Mouse (Mus musculus) C2C12 (cell line): ENCODE measurements at regions not wholly inside any gene's neighbourhood (a gene's known extent, or its start where the extent isn't known, plus 50 kb on each side); places are given as distances from the start of the nearest gene placed in this dataset.

Source experiments
- H3K27me3 ChIP-seq: one replicate; pipeline ENCODE4 v1.6.1; 2011; ENCODE audit not compliant: control insufficient read depth, insufficient read depth, insufficient read length
- H3K36me3 ChIP-seq: one replicate; pipeline ENCODE4 v1.6.1; 2011; ENCODE audit not compliant: control insufficient read depth, insufficient read depth
- H3K4me3 ChIP-seq: one replicate; pipeline ENCODE4 v1.5.1; 2011; ENCODE audit warnings: mild to moderate bottlenecking, control low read depth; ENCODE audit not compliant: poor library complexity, insufficient read depth, severe bottlenecking
- H3K79me2 ChIP-seq: one replicate; pipeline ENCODE4 v1.6.1; 2011; ENCODE audit not compliant: control insufficient read depth, insufficient read depth
- H3K79me3 ChIP-seq: one replicate; pipeline ENCODE4 v1.6.1; 2011; ENCODE audit warnings: low read depth, control low read depth
- H3ac ChIP-seq: one replicate; pipeline ENCODE3; 2011; ENCODE audit warnings: low read depth; ENCODE audit not compliant: control insufficient read depth, insufficient read length
- CEBPB ChIP-seq: IDR thresholded peaks from one replicate; pipeline ENCODE4 v1.6.1; 2011; ENCODE audit warnings: low read depth, mild to moderate bottlenecking, control low read depth, moderate library complexity
- CTCF ChIP-seq: IDR thresholded peaks from one replicate; pipeline ENCODE4 v1.5.1; 2011; ENCODE audit not compliant: control insufficient read depth, insufficient read depth, insufficient read length
- FOSL1 ChIP-seq: IDR thresholded peaks from one replicate; pipeline ENCODE4 v1.8.0; 2011; ENCODE audit warnings: mild to moderate bottlenecking, low read length; ENCODE audit not compliant: poor library complexity, insufficient read depth, severe bottlenecking
- MAX ChIP-seq: IDR thresholded peaks from one replicate; pipeline ENCODE4 v1.6.1; 2011; ENCODE audit warnings: mild to moderate bottlenecking, control low read depth
- MYOD1 ChIP-seq: IDR thresholded peaks from one replicate; pipeline ENCODE4 v1.6.1; 2011; ENCODE audit warnings: low read depth; ENCODE audit not compliant: control insufficient read depth, insufficient read length
- MYOG ChIP-seq: IDR thresholded peaks from one replicate; pipeline ENCODE4 v1.6.1; 2011; ENCODE audit not compliant: control insufficient read depth, insufficient read length; ENCODE audit errors: extremely low read depth
- USF1 ChIP-seq: IDR thresholded peaks from one replicate; pipeline ENCODE4 v1.6.1; 2011; ENCODE audit warnings: low read depth, mild to moderate bottlenecking, control low read depth, moderate library complexity

DNA sequence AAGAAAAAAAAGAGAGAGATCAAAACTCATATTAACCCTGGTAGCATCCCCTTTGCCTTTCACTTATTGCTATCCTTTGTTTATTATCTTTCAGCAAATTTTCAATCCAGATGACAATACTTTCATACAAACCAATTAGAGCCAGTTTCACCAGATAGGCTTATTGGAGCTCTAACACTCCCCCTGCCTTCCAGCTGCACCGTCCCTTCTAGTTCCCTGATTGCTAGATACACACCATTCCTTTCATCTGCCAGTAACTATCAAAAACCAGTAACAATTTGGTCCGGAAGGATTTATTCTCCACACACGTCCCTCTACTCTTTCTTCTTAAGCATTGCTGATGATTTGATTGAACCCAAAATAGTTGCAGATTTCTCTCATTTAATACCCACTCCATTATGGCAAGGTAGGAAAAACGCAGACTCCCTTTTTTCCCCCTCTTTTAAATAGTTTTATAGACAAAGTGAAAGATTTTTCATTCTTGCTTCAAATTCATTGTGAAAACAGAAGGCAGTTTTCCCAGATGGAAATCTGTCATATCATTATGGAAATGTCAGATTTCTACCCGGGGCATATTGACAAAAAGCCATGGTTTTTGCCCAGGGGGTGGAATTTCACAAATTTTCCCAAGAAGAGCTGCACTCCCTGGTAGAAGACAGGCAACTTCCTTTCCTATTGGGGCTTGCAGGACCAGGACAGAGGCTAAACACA is 617.3 kb downstream of the Bcl11a start:
- Histone ChIP-seq H3ac (no peak overlapping the region), H3K36me3 (no peaks in the 10 kb centered on the region), H3K4me3 (no peak overlapping the region), H3K79me3 (no peaks in the 10 kb centered on the region), H3K27me3 (no peaks in the 10 kb centered on the region), H3K79me2 (no peaks in the 10 kb centered on the region)
- TF ChIP-seq MAX (no peak), FOSL1 (no peak), MYOG (no peak), USF1 (no peak), CTCF (no peak), CEBPB (no peak)

DNA sequence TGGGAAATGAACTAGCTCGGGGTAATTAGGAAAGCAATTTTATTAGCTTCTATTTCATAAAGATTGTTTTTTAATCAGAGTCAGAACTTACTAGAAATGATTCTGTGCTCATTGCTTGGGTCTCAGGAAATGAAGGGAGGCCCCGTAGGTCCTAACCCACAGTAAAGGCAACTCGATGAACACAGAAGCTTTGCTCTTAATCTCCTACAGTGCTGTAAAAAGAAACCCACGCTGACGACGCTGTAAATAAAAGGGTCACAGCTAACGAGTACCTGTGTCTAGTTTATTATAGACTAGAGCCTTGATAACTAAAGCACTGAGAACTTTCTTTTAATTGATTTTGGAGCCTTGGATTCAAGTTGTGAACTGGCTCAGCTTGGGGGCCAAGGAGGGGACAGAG is 618.7 kb downstream of the Bcl11a start:
- Histone ChIP-seq H3K79me2 (no peaks in the 10 kb centered on the region), H3K36me3 (no peaks in the 10 kb centered on the region), H3K4me3 (no peak overlapping the region), H3K27me3 (no peaks in the 10 kb centered on the region), H3K79me3 (no peaks in the 10 kb centered on the region), H3ac (no peak overlapping the region)
- TF ChIP-seq CEBPB = no peak

GRCm38 (mm10) chr11:24708790-24709189 is 630.9 kb downstream of the Bcl11a start:
- Histone ChIP-seq H3K27me3 (no peaks in the 10 kb centered on the region), H3K4me3 (no peak overlapping the region), H3K36me3 (no peaks in the 10 kb centered on the region), H3ac (no peak overlapping the region), H3K79me3 (no peaks in the 10 kb centered on the region), H3K79me2 (no peaks in the 10 kb centered on the region)
- no peak for TF ChIP-seq USF1
- TF ChIP-seq MAX = no peak
- TF ChIP-seq MYOD1 = no peak
- TF ChIP-seq CTCF = no peak
- TF ChIP-seq CEBPB = no peak
- no peak for TF ChIP-seq MYOG
- no peak for TF ChIP-seq FOSL1

GRCm38 (mm10) chr11:24716539-24717287 is 638.9 kb downstream of the Bcl11a start:
- Histone ChIP-seq H3K36me3 (no peaks in the 10 kb centered on the region), H3K79me3 (no peaks in the 10 kb centered on the region), H3ac (no peak overlapping the region), H3K79me2 (no peaks in the 10 kb centered on the region), H3K27me3 (no peaks in the 10 kb centered on the region), H3K4me3 (no peak overlapping the region)
- TF ChIP-seq CEBPB = no peak
- no peak for TF ChIP-seq FOSL1
- TF ChIP-seq CTCF = no peak
- TF ChIP-seq MAX = no peak
- TF ChIP-seq MYOG = no peak
- no peak for TF ChIP-seq USF1
- no peak for TF ChIP-seq MYOD1

- Histone ChIP-seq H3ac (no peak overlapping the region), H3K4me3 (no peak overlapping the region), H3K79me3 (no peaks in the 10 kb centered on the region), H3K36me3 (no peaks in the 10 kb centered on the region), H3K79me2 (no peaks in the 10 kb centered on the region), H3K27me3 (no peaks in the 10 kb centered on the region)
- TF ChIP-seq MYOD1 (no peak), FOSL1 (no peak), USF1 (no peak), MAX (no peak), CTCF (no peak), CEBPB (no peak), MYOG (no peak)
Observed at GRCm38 (mm10) chr11:24724259-24724937, 646.5 kb downstream of the Bcl11a start.
